Mouse (Mus musculus) heart, adult 2 months (tissue): ENCODE data around the gene Echdc2. TPM values are rescaled to one million over a fixed set of nuclear protein-coding genes. Genes with fewer than 3 reads are reported as not detected.

Experiments
- DNase-seq, 2 experiments: peaks; one replicate each; pipeline ENCODE4 v3.0.0; 2021
- H3K27ac ChIP-seq: fragments of 200-600 bp; 2 replicates; pipeline ENCODE4 v1.8.1; 2022
- H3K27me3 ChIP-seq: fragments of 200-500 bp; 2 replicates; pipeline ENCODE4 v1.6.1; 2012; ENCODE audit warnings: mild to moderate bottlenecking, low read length, inconsistent platforms, mixed read lengths; ENCODE audit not compliant: control insufficient read depth, insufficient read depth
- H3K36me3 ChIP-seq: fragments of 200-500 bp; 2 replicates; pipeline ENCODE4 v1.6.1; 2012; ENCODE audit warnings: low read length, inconsistent platforms; ENCODE audit not compliant: control insufficient read depth, insufficient read depth
- H3K4me1 ChIP-seq: fragments of 200-500 bp; 2 replicates; pipeline ENCODE4 v1.6.1; 2011; ENCODE audit warnings: low read length; ENCODE audit not compliant: control insufficient read depth, insufficient read depth
- H3K4me3 ChIP-seq: fragments of 200-600 bp; 2 replicates; pipeline ENCODE4 v1.8.1; 2022
- H3K79me2 ChIP-seq: fragments of 200-500 bp; replicated peaks from 2 replicates; pipeline ENCODE4 v1.6.1; 2012; ENCODE audit warnings: mild to moderate bottlenecking, inconsistent platforms, low read length, moderate library complexity, mixed read lengths; ENCODE audit not compliant: control insufficient read depth, insufficient read depth
- H3K9ac ChIP-seq: fragments of 200-500 bp; 2 replicates; pipeline ENCODE4 v1.6.1; 2012; ENCODE audit warnings: low read depth, mild to moderate bottlenecking, control low read depth, inconsistent platforms, low read length, mixed read lengths
- CTCF ChIP-seq: fragments of 200-600 bp; IDR thresholded peaks from 2 replicates; pipeline ENCODE4 v1.8.1; 2022; ENCODE audit warnings: antibody characterized with exemption, mild to moderate bottlenecking, moderate library complexity
- EP300 ChIP-seq: fragments of 200-500 bp; IDR thresholded peaks from 2 replicates; pipeline ENCODE4 v1.6.1; 2011; ENCODE audit warnings: low read depth, low read length, control low read depth; ENCODE audit not compliant: insufficient read depth
- POLR2A ChIP-seq: fragments of 200-500 bp; IDR thresholded peaks from 2 replicates; pipeline ENCODE4 v1.6.1; 2011; ENCODE audit warnings: mild to moderate bottlenecking, low read depth, low read length, control low read depth; ENCODE audit not compliant: insufficient read depth
- WGBS: fragments of 180-500 bp; shearing (Covaris S2); methylation state at CpG from one replicate; pipeline ENCODE4 v1.1.7; 2018; 5-methylcytosine and 5-hydroxymethylcytosine counted together
- intact Hi-C: fragments of 180-260 bp; cut with DNase I; formaldehyde crosslinking; loops from one replicate; pipeline ENCODE4 v1.15.1; 2025
- polyA plus RNA-seq: library from polyadenylated mRNA; depleted of rRNA; stranded (reverse); fragments of >200 nt; gene quantifications from 2 replicates; pipeline ENCODE4 v1.2.3, GENCODE M21; 2012
- total RNA-seq, 2 experiments: library from RNA; stranded (reverse); gene quantifications; 2 replicates each; pipeline ENCODE4 v1.2.3; 2021

The Echdc2 gene
- total and polyA plus RNA-seq, 3 experiments: 27.7 to 64.0 (median 34.4) TPM

GRCm38 (mm10) chr4:108182278-108182677, 17.0 kb downstream of the Echdc2 start:
- intact Hi-C loops: no loop called here

GRCm38 (mm10) chr4:108192821-108193323, 27.6 kb downstream of the Echdc2 start:
- no peak overlapping the region for H3K9ac ChIP-seq
- TF ChIP-seq CTCF: no peak
- no peak for TF ChIP-seq POLR2A
- TF ChIP-seq EP300: no peak
- H3K36me3 ChIP-seq: no peaks in the 10 kb centered on the region
- no peaks in the 10 kb centered on the region for H3K27me3 ChIP-seq
- no peak overlapping the region for H3K27ac ChIP-seq
- no peaks in the 10 kb centered on the region for H3K79me2 ChIP-seq
- no peak overlapping the region for H3K4me3 ChIP-seq
- no peak for DNase-seq
- no peaks in the 10 kb centered on the region for H3K4me1 ChIP-seq
- intact Hi-C loops: no loop called here
- WGBS: 68% methylated on average over 2 of the region's 2 CpGs

More at GRCm38 (mm10) chr4:108182278-108182677, 17.0 kb downstream of the Echdc2 start:
- DNase-seq: no peak
- TF ChIP-seq CTCF (no peak), EP300 (no peak), POLR2A (no peak)
- Histone ChIP-seq H3K79me2 (no peaks in the 10 kb centered on the region), H3K4me1 (no peaks in the 10 kb centered on the region), H3K4me3 (no peak overlapping the region), H3K9ac (no peak overlapping the region), H3K36me3 (no peaks in the 10 kb centered on the region), H3K27ac (no peak overlapping the region), H3K27me3 (no peaks in the 10 kb centered on the region)
- 80% methylated on average over 1 of the region's 1 CpGs for WGBS

- Histone ChIP-seq H3K9ac (no peak overlapping the region), H3K27me3 (no peaks in the 10 kb centered on the region), H3K27ac (no peak overlapping the region), H3K4me1 (no peaks in the 10 kb centered on the region), H3K4me3 (no peak overlapping the region), H3K36me3 (no peaks in the 10 kb centered on the region), H3K79me2 (no peaks in the 10 kb centered on the region)
- DNase-seq: peak; percentile 14 to 31
- TF ChIP-seq CTCF (no peak), POLR2A (no peak), EP300 (no peak)
- WGBS: 47% methylated on average over 6 of the region's 6 CpGs
- intact Hi-C loops: no loop called here
Measured at GRCm38 (mm10) chr4:108196277-108196855, 31.1 kb downstream of the Echdc2 start.

GRCm38 (mm10) chr4:108199236-108199635, 34.0 kb downstream of the Echdc2 start:
- Histone ChIP-seq H3K27ac (no peak overlapping the region), H3K27me3 (no peaks in the 10 kb centered on the region), H3K9ac (no peak overlapping the region), H3K79me2 (no peaks in the 10 kb centered on the region), H3K36me3 (no peaks in the 10 kb centered on the region), H3K4me3 (no peak overlapping the region), H3K4me1 (no peaks in the 10 kb centered on the region)
- DNase-seq: peak; percentile 11 to 18
- WGBS: 28% methylated on average over 2 of the region's 2 CpGs
- TF ChIP-seq CTCF (no peak), POLR2A (no peak), EP300 (no peak)
- intact Hi-C loops: no loop called here

GRCm38 (mm10) chr4:108204629-108205028, 39.4 kb downstream of the Echdc2 start:
- Histone ChIP-seq H3K4me3 (no peak overlapping the region), H3K27me3 (no peaks in the 10 kb centered on the region), H3K36me3 (no peaks in the 10 kb centered on the region), H3K4me1 (no peaks in the 10 kb centered on the region), H3K79me2 (no peaks in the 10 kb centered on the region), H3K27ac (no peak overlapping the region), H3K9ac (no peak overlapping the region)
- DNase-seq: no peak
- TF ChIP-seq POLR2A: no peak
- intact Hi-C loops: no loop called here
- 76% methylated on average over 6 of the region's 6 CpGs for WGBS

- no peak for TF ChIP-seq CTCF
- peaks cover 11% of the 10 kb centered on the region for H3K27me3 ChIP-seq
- no peak overlapping the region for H3K9ac ChIP-seq
- WGBS: 92% methylated on average over 2 of the region's 2 CpGs
- no peak overlapping the region for H3K4me3 ChIP-seq
- no peaks in the 10 kb centered on the region for H3K4me1 ChIP-seq
- H3K36me3 ChIP-seq: no peaks in the 10 kb centered on the region
- DNase-seq: no peak
- intact Hi-C loops: no loop called here
- H3K79me2 ChIP-seq: no peaks in the 10 kb centered on the region
- H3K27ac ChIP-seq: no peak overlapping the region
Measured at GRCm38 (mm10) chr4:108213023-108213422, 47.8 kb downstream of the Echdc2 start.
